Mouse (Mus musculus): ENCODE results near the gene Vmn1r7. TPM values are rescaled to one million over a fixed set of nuclear protein-coding genes. Genes with fewer than 3 reads are reported as not detected.

Vmn1r7 gene
- polyA plus RNA-seq (2014; fragmentation: Illumina TruSeq; extraction: RNeasy Lipid Tissue Mini Kit (QIAGEN cat#74804); ENCODE audit: low replicate concordance): not detected

DNA sequence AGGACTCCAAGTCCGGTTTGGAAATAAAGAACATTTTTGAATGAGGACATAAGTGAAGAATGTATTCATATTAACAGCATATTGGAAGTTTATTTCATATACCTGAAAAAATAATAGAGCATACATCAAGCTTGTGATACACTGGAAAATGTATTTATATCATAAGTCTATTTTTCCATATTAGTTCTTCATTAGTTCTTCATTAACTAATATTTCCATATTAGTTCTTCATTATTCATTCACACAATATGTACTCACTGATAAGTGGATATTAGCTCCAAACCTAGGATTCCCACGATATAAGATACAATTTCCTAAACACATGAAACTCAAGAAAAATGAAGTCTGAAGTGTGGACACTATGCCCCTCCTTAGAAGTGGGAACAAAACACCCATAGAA lies at the start of gene Vmn1r7:
Vmn1r7 (minus strand) TSS at position 101 of the 400 bp plus-strand sequence.

DNA sequence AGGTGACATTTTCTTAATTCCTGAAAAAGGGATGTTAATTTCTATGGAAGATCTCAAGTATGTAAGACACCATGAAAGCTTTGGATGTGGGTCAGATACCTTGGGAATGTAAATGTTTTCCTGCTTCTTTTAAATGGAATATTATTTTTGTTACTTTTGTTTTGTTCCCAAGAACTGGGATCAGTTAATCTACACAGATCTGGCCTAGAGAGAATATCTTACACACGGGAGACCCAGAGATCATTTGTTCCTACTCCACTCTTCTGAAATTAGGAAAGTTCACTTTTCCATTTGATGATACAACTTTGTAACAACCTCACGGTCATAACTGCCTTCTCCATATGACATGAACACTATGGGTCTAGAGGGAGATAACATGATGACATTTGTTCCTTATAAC lies 41.4 kb upstream of the Vmn1r7 start, which contains the start of gene Vmn1r9:
Vmn1r9 (plus strand) TSS at position 301 of the 400 bp plus-strand sequence.

DNA sequence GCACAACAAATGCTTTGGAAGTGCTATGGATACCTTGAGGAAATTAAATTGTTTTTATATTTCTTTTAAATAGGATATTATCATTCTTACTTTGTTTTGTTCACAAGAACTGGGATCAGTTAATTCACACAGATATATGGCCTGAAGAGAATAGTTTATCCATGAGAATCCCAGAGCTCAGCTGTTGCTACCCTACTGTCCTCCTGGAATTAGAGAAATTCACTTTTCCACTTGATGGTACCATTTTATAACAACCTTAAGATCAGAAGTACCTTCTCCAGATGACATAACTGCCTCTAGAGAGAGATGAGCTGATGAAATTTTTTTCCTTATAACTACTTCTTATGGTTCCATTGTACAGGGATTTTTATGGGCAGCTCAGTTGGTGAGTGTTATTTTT lies 6.9 kb upstream of the Vmn1r7 start, which contains the start of gene Vmn1r8:
Vmn1r8 (plus strand) TSS at position 301 of the 400 bp plus-strand sequence.

DNA sequence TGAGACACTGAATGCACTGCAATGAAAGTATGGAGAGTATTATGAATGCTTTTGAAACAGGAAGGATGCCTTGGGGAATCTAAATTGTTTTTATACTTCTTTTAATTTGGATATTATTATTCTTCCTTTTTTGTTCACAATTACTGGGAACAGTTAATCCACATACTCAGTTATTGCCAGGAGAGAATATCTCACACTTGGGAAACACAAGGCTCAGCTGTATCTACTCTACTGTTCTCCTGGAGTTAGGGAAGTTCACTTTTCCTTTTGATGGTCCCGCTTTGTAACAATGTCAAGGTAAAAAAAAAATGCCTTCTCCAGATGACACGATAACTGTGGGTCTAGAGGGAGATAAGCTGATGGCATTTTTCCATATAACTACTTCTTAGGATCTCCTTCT lies 28.2 kb downstream of the Vmn1r7 start, which contains the start of gene Vmn1r6:
Vmn1r6 (plus strand) TSS at position 301 of the 400 bp plus-strand sequence.

Other genes with a start within 250 kb of the Vmn1r7 start
- 39.9 TPM for gene Kbtbd2, start 227.5 kb downstream of the Vmn1r7 start, polyA plus RNA-seq (2014; fragmentation: Illumina TruSeq; extraction: RNeasy Lipid Tissue Mini Kit (QIAGEN cat#74804); ENCODE audit: low replicate concordance)
- gene Fkbp9, start 193.3 kb downstream of the Vmn1r7 start, polyA plus RNA-seq (2014; fragmentation: Illumina TruSeq; extraction: RNeasy Lipid Tissue Mini Kit (QIAGEN cat#74804); ENCODE audit: low replicate concordance): 9.9 TPM
- gene Nt5c3, start 101.4 kb downstream of the Vmn1r7 start, polyA plus RNA-seq (2014; fragmentation: Illumina TruSeq; extraction: RNeasy Lipid Tissue Mini Kit (QIAGEN cat#74804); ENCODE audit: low replicate concordance): 107 TPM
- gene Vmn1r4, start 101.3 kb downstream of the Vmn1r7 start, polyA plus RNA-seq (2014; fragmentation: Illumina TruSeq; extraction: RNeasy Lipid Tissue Mini Kit (QIAGEN cat#74804); ENCODE audit: low replicate concordance): 0.33 TPM
- not detected for gene Vmn1r5, start 55.1 kb downstream of the Vmn1r7 start, polyA plus RNA-seq (2014; fragmentation: Illumina TruSeq; extraction: RNeasy Lipid Tissue Mini Kit (QIAGEN cat#74804); ENCODE audit: low replicate concordance)
- gene Vmn1r6, start 28.1 kb downstream of the Vmn1r7 start, polyA plus RNA-seq (2014; fragmentation: Illumina TruSeq; extraction: RNeasy Lipid Tissue Mini Kit (QIAGEN cat#74804); ENCODE audit: low replicate concordance): not detected
- not detected for gene Vmn1r8, start 7.0 kb upstream of the Vmn1r7 start, polyA plus RNA-seq (2014; fragmentation: Illumina TruSeq; extraction: RNeasy Lipid Tissue Mini Kit (QIAGEN cat#74804); ENCODE audit: low replicate concordance)
- gene Vmn1r9, start 41.5 kb upstream of the Vmn1r7 start, polyA plus RNA-seq (2014; fragmentation: Illumina TruSeq; extraction: RNeasy Lipid Tissue Mini Kit (QIAGEN cat#74804); ENCODE audit: low replicate concordance): not detected
- not detected for gene Vmn1r10, start 84.1 kb upstream of the Vmn1r7 start, polyA plus RNA-seq (2014; fragmentation: Illumina TruSeq; extraction: RNeasy Lipid Tissue Mini Kit (QIAGEN cat#74804); ENCODE audit: low replicate concordance)
- not detected for gene Vmn1r11, start 108.1 kb upstream of the Vmn1r7 start, polyA plus RNA-seq (2014; fragmentation: Illumina TruSeq; extraction: RNeasy Lipid Tissue Mini Kit (QIAGEN cat#74804); ENCODE audit: low replicate concordance)
- not detected for gene Vmn1r12, start 131.6 kb upstream of the Vmn1r7 start, polyA plus RNA-seq (2014; fragmentation: Illumina TruSeq; extraction: RNeasy Lipid Tissue Mini Kit (QIAGEN cat#74804); ENCODE audit: low replicate concordance)
- gene Vmn1r13, start 178.0 kb upstream of the Vmn1r7 start, polyA plus RNA-seq (2014; fragmentation: Illumina TruSeq; extraction: RNeasy Lipid Tissue Mini Kit (QIAGEN cat#74804); ENCODE audit: low replicate concordance): not detected
- gene Vmn1r14, start 206.4 kb upstream of the Vmn1r7 start, polyA plus RNA-seq (2014; fragmentation: Illumina TruSeq; extraction: RNeasy Lipid Tissue Mini Kit (QIAGEN cat#74804); ENCODE audit: low replicate concordance): not detected
- gene Vmn1r15, start 232.6 kb upstream of the Vmn1r7 start, polyA plus RNA-seq (2014; fragmentation: Illumina TruSeq; extraction: RNeasy Lipid Tissue Mini Kit (QIAGEN cat#74804); ENCODE audit: low replicate concordance): not detected